In the genomic region with DNA sequence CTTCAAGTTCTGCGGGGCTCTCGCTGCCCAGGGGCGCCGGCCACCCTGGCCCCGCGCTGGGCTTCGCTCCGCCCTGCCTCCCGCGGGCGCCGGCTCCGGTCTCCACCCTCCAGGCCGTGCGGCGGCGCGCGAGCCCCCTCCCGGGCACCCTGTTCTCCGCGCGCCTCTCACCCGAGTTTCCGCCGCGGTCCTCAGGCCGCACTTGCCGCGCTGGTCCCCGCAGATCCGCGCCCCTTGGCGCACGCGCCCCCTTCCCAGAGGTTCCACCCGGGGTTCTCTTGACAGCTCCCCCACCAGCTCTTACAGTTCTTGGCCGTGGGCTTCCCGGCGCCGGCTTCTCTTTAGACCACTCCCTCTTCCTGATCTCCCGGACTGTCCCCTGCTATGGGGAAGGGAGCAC, we compare ENCODE assay signal across 8 mouse cellular contexts. TPM values are rescaled to one million over a fixed set of nuclear protein-coding genes. Genes with fewer than 3 reads are reported as not detected.
DNase-seq lines count a peak whose midpoint lies in the region; ATAC-seq and TF ChIP-seq lines count a peak whose summit lies in the region.

No protein-coding gene starts in this region.

- H3K9ac ChIP-seq in neural tube, embryonic 11.5 days (ENCODE audit: low read length) = peak overlapping the region; percentile 90
- H3K9ac ChIP-seq in embryonic facial prominence, embryonic 15.5 days = peak overlapping the region; percentile 64
- peak overlapping the region; percentile 85 for H3K9ac ChIP-seq in lung, embryonic 15.5 days

- peak overlapping the region; percentile 85 for H3K4me2 ChIP-seq in neural tube, embryonic 11.5 days (ENCODE audit: low read depth)
- peak overlapping the region; percentile 66 for H3K4me2 ChIP-seq in embryonic facial prominence, embryonic 15.5 days (replicated peaks)
- peak overlapping the region; percentile 88 for H3K4me2 ChIP-seq in lung, embryonic 15.5 days

- under 1% methylated on average over 21 of the region's 42 CpGs for WGBS in neural tube, embryonic 11.5 days
- WGBS in embryonic facial prominence, embryonic 15.5 days = 0% methylated on average over 36 of the region's 42 CpGs
- under 1% methylated on average over 39 of the region's 42 CpGs for WGBS in lung, embryonic 15.5 days

- intact Hi-C loops in heart, postnatal 36 days (cut with DNase I) = loop anchor here (1.0 kb wide), 3 partner anchors 32 to 60 kb away; a partner anchor contains a TSS

- H3K36me3 ChIP-seq in neural tube, embryonic 11.5 days (ENCODE audit: control insufficient read depth, insufficient read depth, low read length) = peaks cover 6% of the 10 kb centered on the region
- H3K36me3 ChIP-seq in embryonic facial prominence, embryonic 15.5 days = peaks cover 33% of the 10 kb centered on the region
- H3K36me3 ChIP-seq in lung, embryonic 15.5 days = peaks cover 16% of the 10 kb centered on the region

- peak overlapping the region; percentile 85 for H3K27ac ChIP-seq in neural tube, embryonic 11.5 days (ENCODE audit: low read depth, low read length)
- peak overlapping the region; percentile 93 for H3K27ac ChIP-seq in embryonic facial prominence, embryonic 15.5 days (replicated peaks)
- H3K27ac ChIP-seq in layer of hippocampus, adult 2 months = peak overlapping the region; percentile 96
- peak overlapping the region; percentile 92 for H3K27ac ChIP-seq in lung, embryonic 15.5 days

- no peaks in the 10 kb centered on the region for H3K9me3 ChIP-seq in neural tube, embryonic 11.5 days (ENCODE audit: control insufficient read depth, low read length)
- H3K9me3 ChIP-seq in embryonic facial prominence, embryonic 15.5 days (replicated peaks) = no peaks in the 10 kb centered on the region
- no peaks in the 10 kb centered on the region for H3K9me3 ChIP-seq in lung, embryonic 15.5 days

- peak; percentile 83 for ATAC-seq in neural tube, embryonic 11.5 days (ENCODE audit: insufficient read depth, low FRiP score, low TSS enrichment)
- ATAC-seq in embryonic facial prominence, embryonic 15.5 days (ENCODE audit: insufficient number of reproducible peaks, low FRiP score, low TSS enrichment, low read depth) = peak; percentile 91
- peak; percentile 89 for ATAC-seq in lung, embryonic 15.5 days (ENCODE audit: borderline replicate concordance, extremely low read depth, low FRiP score, low TSS enrichment)

- peak; percentile 31; the same call in 1 of the 2 replicates for TF ChIP-seq CTCF in layer of hippocampus, adult 2 months (conservative IDR thresholded peaks at IDR 0.05)

- no peak for DNase-seq in neural tube, embryonic 11.5 days (ENCODE audit: low spot score)
- DNase-seq in neural tube, embryonic 10.5 days (ENCODE audit: extremely low spot score, low spot score) = no peak
- DNase-seq in heart, postnatal 36 days = peak; percentile 75 to 87
- DNase-seq in layer of hippocampus, adult 2 months (ENCODE audit: low spot score in 2 of 2) = peak; percentile 48 to 67
- peak; percentile 69 for DNase-seq in right cerebral cortex, adult 18-20 months
- peak; percentile 68 to 73 for DNase-seq in urinary bladder, postnatal 4 days (ENCODE audit: low spot score in 2 of 2)

- no peaks in the 10 kb centered on the region for H3K27me3 ChIP-seq in neural tube, embryonic 11.5 days (ENCODE audit: control insufficient read depth, insufficient read depth, low read length)
- H3K27me3 ChIP-seq in embryonic facial prominence, embryonic 15.5 days = no peaks in the 10 kb centered on the region
- H3K27me3 ChIP-seq in lung, embryonic 15.5 days = no peaks in the 10 kb centered on the region

- peak overlapping the region; percentile 98 for H3K4me3 ChIP-seq in neural tube, embryonic 11.5 days (ENCODE audit: low read depth, low read length)
- peak overlapping the region; percentile 72 for H3K4me3 ChIP-seq in embryonic facial prominence, embryonic 15.5 days (replicated peaks)
- peak overlapping the region; percentile 94 for H3K4me3 ChIP-seq in layer of hippocampus, adult 2 months
- peak overlapping the region; percentile 89 for H3K4me3 ChIP-seq in lung, embryonic 15.5 days

- peaks cover 15% of the 10 kb centered on the region for H3K4me1 ChIP-seq in neural tube, embryonic 11.5 days (ENCODE audit: control insufficient read depth, insufficient read depth, low read length)
- peaks cover 36% of the 10 kb centered on the region for H3K4me1 ChIP-seq in embryonic facial prominence, embryonic 15.5 days
- peaks cover 49% of the 10 kb centered on the region for H3K4me1 ChIP-seq in lung, embryonic 15.5 days

RNA-seq across cellular contexts. Expression of a gene that starts 0.4 kb away (rescaled TPM):
- polyA plus RNA-seq in neural tube, embryonic 11.5 days (2014; fragmentation: Nextera tagmentation; extraction: Ambion mirVana) = 46.6 and 49.7 TPM in 2 replicates
- 41.1 and 42.9 TPM in 2 replicates for polyA plus RNA-seq in embryonic facial prominence, embryonic 15.5 days (2015; fragmentation: Nextera tagmentation; extraction: Ambion mirVana)
- 10 to 100 TPM; 56.7 to 67.8 TPM for total RNA-seq in heart, postnatal 36 days (2021)
- total RNA-seq in layer of hippocampus, adult 2 months (2021) = 10 to 100 TPM; 56.8 to 59.3 TPM
- 39.1 and 40.9 TPM in 2 replicates for polyA plus RNA-seq in lung, embryonic 15.5 days (2015; fragmentation: Nextera tagmentation; extraction: Ambion mirVana)

RNA-seq across cellular contexts. Expression of a gene that starts 2.5 kb away (rescaled TPM):
- polyA plus RNA-seq in neural tube, embryonic 11.5 days (2014; fragmentation: Nextera tagmentation; extraction: Ambion mirVana) = 0.17 TPM in 1 of 2 replicates, not detected in the other
- 0.09 and 0.16 TPM in 2 replicates for polyA plus RNA-seq in embryonic facial prominence, embryonic 15.5 days (2015; fragmentation: Nextera tagmentation; extraction: Ambion mirVana)
- 1 to 10 TPM; 4.5 to 5.5 TPM for total RNA-seq in heart, postnatal 36 days (2021)
- 10 to 100 TPM in 1 of 2 experiments, 1 to 10 TPM in 1; 8.7 to 10.9 TPM for total RNA-seq in layer of hippocampus, adult 2 months (2021)
- polyA plus RNA-seq in lung, embryonic 15.5 days (2015; fragmentation: Nextera tagmentation; extraction: Ambion mirVana) = 0.10 and 0.25 TPM in 2 replicates

RNA-seq across cellular contexts. Expression of a gene that starts 28.1 kb away (rescaled TPM):
- 2.3 and 2.5 TPM in 2 replicates for polyA plus RNA-seq in neural tube, embryonic 11.5 days (2014; fragmentation: Nextera tagmentation; extraction: Ambion mirVana)
- 5.0 and 6.0 TPM in 2 replicates for polyA plus RNA-seq in embryonic facial prominence, embryonic 15.5 days (2015; fragmentation: Nextera tagmentation; extraction: Ambion mirVana)
- 100 to 1,000 TPM in 1 of 2 experiments, 10 to 100 TPM in 1; 96.9 to 120 TPM for total RNA-seq in heart, postnatal 36 days (2021)
- total RNA-seq in layer of hippocampus, adult 2 months (2021) = 10 to 100 TPM; 21.5 to 22.2 TPM
- polyA plus RNA-seq in lung, embryonic 15.5 days (2015; fragmentation: Nextera tagmentation; extraction: Ambion mirVana) = 7.1 and 7.3 TPM in 2 replicates

RNA-seq across cellular contexts. Expression of a gene that starts 32.2 kb away (rescaled TPM):
- polyA plus RNA-seq in neural tube, embryonic 11.5 days (2014; fragmentation: Nextera tagmentation; extraction: Ambion mirVana) = 10.5 and 12.0 TPM in 2 replicates
- 14.7 and 15.5 TPM in 2 replicates for polyA plus RNA-seq in embryonic facial prominence, embryonic 15.5 days (2015; fragmentation: Nextera tagmentation; extraction: Ambion mirVana)
- total RNA-seq in heart, postnatal 36 days (2021) = 10 to 100 TPM; 40.9 to 42.8 TPM
- 10 to 100 TPM; 15.7 to 17.0 TPM for total RNA-seq in layer of hippocampus, adult 2 months (2021)
- polyA plus RNA-seq in lung, embryonic 15.5 days (2015; fragmentation: Nextera tagmentation; extraction: Ambion mirVana) = 10.6 and 11.3 TPM in 2 replicates

RNA-seq across cellular contexts. Expression of a gene that starts 43.0 kb away (rescaled TPM):
- polyA plus RNA-seq in neural tube, embryonic 11.5 days (2014; fragmentation: Nextera tagmentation; extraction: Ambion mirVana) = not detected in 2 replicates
- not detected in 2 replicates for polyA plus RNA-seq in embryonic facial prominence, embryonic 15.5 days (2015; fragmentation: Nextera tagmentation; extraction: Ambion mirVana)
- total RNA-seq in heart, postnatal 36 days (2021) = 1 to 10 TPM in 1 of 2 experiments, under 1 TPM in 1; 0.92 to 3.1 TPM
- not detected for total RNA-seq in layer of hippocampus, adult 2 months (2021)
- polyA plus RNA-seq in lung, embryonic 15.5 days (2015; fragmentation: Nextera tagmentation; extraction: Ambion mirVana) = not detected in 2 replicates

Comparison
In these comparisons a context has a peak if more than half of its experiments do, and no peak if none do; other contexts are left out.
1. DNase-seq: peak in heart, postnatal 36 days (2 of 2), layer of hippocampus, adult 2 months (2 of 2), right cerebral cortex, adult 18-20 months (single experiment) and urinary bladder, postnatal 4 days (2 of 2); none in neural tube, embryonic 11.5 days (single experiment) and neural tube, embryonic 10.5 days (single experiment).
2. Peak in every context shown above with its lines, with median percentiles within 50 percentile points of each other: ATAC-seq, H3K27ac ChIP-seq, H3K4me2 ChIP-seq, H3K4me3 ChIP-seq and H3K9ac ChIP-seq.